Mouse (Mus musculus) small intestine, adult 2 months (tissue): Measurements from ENCODE around the gene Gm12216.

Experiments
- CTCF ChIP-seq: fragments of 200-500 bp; IDR thresholded peaks from 2 replicates; pipeline ENCODE4 v1.5.1; 2012; ENCODE audit warnings: low read depth, mild to moderate bottlenecking, control low read depth, inconsistent platforms, low read length, moderate library complexity, mixed read lengths; ENCODE audit not compliant: insufficient replicate concordance, insufficient read length; ENCODE audit errors: extremely low read depth
- POLR2A ChIP-seq: fragments of 200-500 bp; IDR thresholded peaks from 2 replicates; pipeline ENCODE4 v1.6.1; 2012; ENCODE audit warnings: low read depth, mild to moderate bottlenecking, control low read depth, inconsistent platforms, low read length, moderate library complexity

DNA sequence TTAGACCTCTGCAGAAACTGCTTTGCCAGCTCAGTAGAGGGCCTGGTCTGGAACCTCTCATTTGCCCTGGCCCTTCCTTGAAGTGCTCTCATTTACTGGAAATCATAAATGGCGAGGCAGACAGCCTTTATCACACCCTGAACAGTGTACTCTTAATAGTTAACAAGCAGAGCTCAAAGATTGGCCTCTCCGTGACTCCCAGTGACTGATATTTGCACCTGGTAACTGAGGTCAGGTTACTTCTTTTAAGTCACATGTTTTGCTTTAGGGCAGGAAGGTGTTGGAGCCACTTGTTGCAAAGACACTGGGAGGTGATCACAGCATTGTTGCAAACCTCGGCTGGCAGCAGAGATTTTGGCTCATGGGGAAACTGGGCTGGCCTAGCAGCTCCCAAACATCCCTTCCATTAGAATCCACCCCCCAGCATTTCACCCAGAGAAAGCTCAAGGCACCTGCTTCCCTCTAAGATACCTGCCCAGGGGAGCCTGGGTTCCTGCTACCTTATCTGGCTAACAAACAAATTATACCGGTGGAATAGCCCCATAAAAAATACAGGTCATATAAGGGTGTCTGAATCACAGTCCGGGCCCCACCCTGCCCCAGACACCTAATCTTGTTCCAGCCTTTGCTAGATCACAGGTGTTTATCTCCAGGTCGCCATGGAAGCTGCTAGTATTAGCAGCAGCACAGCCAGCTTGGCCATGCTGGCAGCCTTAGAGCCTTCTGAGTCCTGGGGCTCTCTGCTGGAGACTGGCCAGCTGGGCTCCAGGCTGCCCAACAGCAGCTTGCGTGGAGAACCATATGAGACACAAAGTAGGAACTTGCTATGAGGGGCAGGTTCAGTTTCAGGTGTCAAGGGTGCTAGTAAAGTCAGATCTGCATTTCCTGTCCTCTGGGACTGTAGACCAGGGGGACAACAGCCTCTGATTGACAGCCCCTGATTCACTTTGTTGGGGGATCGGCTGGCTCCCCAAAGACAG is 19.1 kb downstream of the Gm12216 start:
- TF ChIP-seq CTCF (no peak), POLR2A (no peak)
